8 mouse cellular contexts compared by ENCODE assay signal in the genomic region with DNA sequence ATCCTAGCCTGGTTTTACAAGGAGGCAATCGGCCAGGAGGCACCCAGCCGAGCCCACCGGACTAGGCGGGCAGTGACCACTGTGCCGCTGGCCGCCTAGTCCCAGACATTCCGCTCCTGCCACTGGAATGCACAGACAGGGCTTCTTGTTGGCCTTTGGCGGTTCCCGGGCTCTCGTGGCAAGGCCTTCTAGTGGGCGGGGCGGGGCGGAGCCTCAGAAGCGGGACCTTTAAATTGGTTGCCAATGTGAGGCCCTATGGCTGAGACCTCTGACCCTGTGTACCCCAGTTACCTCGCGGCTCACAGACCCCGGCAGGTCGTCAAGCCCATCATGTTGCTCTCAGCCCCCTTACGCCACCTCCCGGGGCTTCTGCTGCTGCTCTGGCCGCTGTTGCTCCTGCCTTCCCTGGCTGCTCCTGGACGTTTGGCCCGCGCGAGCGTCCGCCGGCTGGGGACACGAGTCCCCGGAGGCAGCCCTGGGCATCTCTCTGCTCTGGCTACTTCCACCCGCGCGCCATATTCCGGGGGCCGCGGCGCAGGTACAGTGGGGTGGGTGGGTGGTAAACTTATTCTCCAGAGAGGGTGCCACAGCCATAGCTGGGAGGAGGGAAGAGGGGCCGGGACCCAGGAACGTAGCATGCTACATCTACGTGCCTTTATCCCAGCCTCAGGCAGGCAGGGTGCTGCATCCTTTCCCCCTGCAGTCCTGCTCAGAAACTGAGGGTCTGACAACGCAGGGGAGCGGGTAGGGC. TPM values are rescaled to one million over a fixed set of nuclear protein-coding genes. Genes with fewer than 3 reads are reported as not detected.
DNase-seq lines count a peak whose midpoint lies in the region; ATAC-seq and TF ChIP-seq lines count a peak whose summit lies in the region.

Gene Matn3 (plus strand): TSS at position 216 of the 751 bp plus-strand sequence.

- no peaks in the 10 kb centered on the region for H3K36me3 ChIP-seq in heart, embryonic 13.5 days
- no peaks in the 10 kb centered on the region for H3K36me3 ChIP-seq in kidney, embryonic 14.5 days (ENCODE audit: control insufficient read depth, insufficient read depth, low read length)
- H3K36me3 ChIP-seq in lung, embryonic 15.5 days: no peaks in the 10 kb centered on the region
- H3K36me3 ChIP-seq in neural tube, embryonic 15.5 days: no peaks in the 10 kb centered on the region

- no peak within 1 kb of the TSS for H3K27ac ChIP-seq in heart, embryonic 13.5 days (replicated peaks)
- H3K27ac ChIP-seq in kidney, embryonic 14.5 days (ENCODE audit: low read depth, low read length): no peak within 1 kb of the TSS
- H3K27ac ChIP-seq in lung, embryonic 15.5 days: no peak within 1 kb of the TSS
- no peak within 1 kb of the TSS for H3K27ac ChIP-seq in neural tube, embryonic 15.5 days (replicated peaks)

- peak within 1 kb of the TSS; percentile 99 for H3K4me2 ChIP-seq in heart, embryonic 13.5 days
- peak within 1 kb of the TSS; percentile 97 for H3K4me2 ChIP-seq in kidney, embryonic 14.5 days (replicated peaks; ENCODE audit: low read depth, low read length)
- peak within 1 kb of the TSS; percentile 97 for H3K4me2 ChIP-seq in lung, embryonic 15.5 days
- H3K4me2 ChIP-seq in neural tube, embryonic 15.5 days: peak within 1 kb of the TSS; percentile 98

- DNase-seq in ES-CJ7 (ENCODE audit: low read depth, low spot score): peak; percentile 61
- peak; percentile 72 for DNase-seq in brain, embryonic 14.5 days (ENCODE audit: low read depth)
- peak; percentile 70 for DNase-seq in urinary bladder, postnatal 25 days (ENCODE audit: low spot score)

- peak within 1 kb of the TSS; percentile 62 for H3K4me3 ChIP-seq in heart, embryonic 13.5 days
- peak within 1 kb of the TSS; percentile 49 for H3K4me3 ChIP-seq in kidney, embryonic 14.5 days (ENCODE audit: low read length)
- H3K4me3 ChIP-seq in lung, embryonic 15.5 days: peak within 1 kb of the TSS; percentile 48
- H3K4me3 ChIP-seq in neural tube, embryonic 15.5 days (replicated peaks): peak within 1 kb of the TSS; percentile 47

- H3K9ac ChIP-seq in heart, embryonic 13.5 days: peak within 1 kb of the TSS; percentile 79
- peak within 1 kb of the TSS; percentile 51 for H3K9ac ChIP-seq in kidney, embryonic 14.5 days (ENCODE audit: low read depth, low read length)
- peak within 1 kb of the TSS; percentile 50 for H3K9ac ChIP-seq in lung, embryonic 15.5 days
- peak within 1 kb of the TSS; percentile 59 for H3K9ac ChIP-seq in neural tube, embryonic 15.5 days (replicated peaks)

- peak; percentile 60; the same call in 1 of the 2 replicates for ATAC-seq in erythroblast, adult 5-6 weeks (replicated peaks; ENCODE audit: low FRiP score, poor library complexity, severe bottlenecking)
- no peak for ATAC-seq in heart, embryonic 13.5 days (ENCODE audit: extremely low read depth, insufficient number of reproducible peaks, low FRiP score, low TSS enrichment)
- ATAC-seq in kidney, embryonic 14.5 days (ENCODE audit: low FRiP score, low TSS enrichment): peak; percentile 76
- ATAC-seq in lung, embryonic 15.5 days (ENCODE audit: borderline replicate concordance, extremely low read depth, low FRiP score, low TSS enrichment): peak; percentile 77
- ATAC-seq in neural tube, embryonic 15.5 days (ENCODE audit: low FRiP score): peak; percentile 76

- WGBS in heart, embryonic 13.5 days: 1% methylated on average over 42 of the region's 42 CpGs
- WGBS in kidney, embryonic 14.5 days: 2% methylated on average over 42 of the region's 42 CpGs
- WGBS in lung, embryonic 15.5 days: 1% methylated on average over 42 of the region's 42 CpGs
- WGBS in neural tube, embryonic 15.5 days: under 1% methylated on average over 42 of the region's 42 CpGs

- H3K9me3 ChIP-seq in heart, embryonic 13.5 days: no peaks in the 10 kb centered on the region
- no peaks in the 10 kb centered on the region for H3K9me3 ChIP-seq in kidney, embryonic 14.5 days (ENCODE audit: control insufficient read depth, low read length)
- H3K9me3 ChIP-seq in lung, embryonic 15.5 days: no peaks in the 10 kb centered on the region
- no peaks in the 10 kb centered on the region for H3K9me3 ChIP-seq in neural tube, embryonic 15.5 days (replicated peaks)

- H3K4me1 ChIP-seq in heart, embryonic 13.5 days: peaks cover 13% of the 10 kb centered on the region
- 0 out of 2 replicates have a peak, but pooled peaks cover 8% of the 10 kb centered on the region for H3K4me1 ChIP-seq in kidney, embryonic 14.5 days (ENCODE audit: control insufficient read depth, insufficient read depth, low read length)
- peaks cover 15% of the 10 kb centered on the region for H3K4me1 ChIP-seq in lung, embryonic 15.5 days
- peaks cover 10% of the 10 kb centered on the region for H3K4me1 ChIP-seq in neural tube, embryonic 15.5 days

- no peak for TF ChIP-seq CTCF in brain, embryonic 14.5 days (IDR thresholded peaks at IDR 0.05; ENCODE audit: borderline replicate concordance, extremely low read depth, insufficient read depth, insufficient read length)

- H3K27me3 ChIP-seq in heart, embryonic 13.5 days (replicated peaks): peaks cover 16% of the 10 kb centered on the region; the same call in 1 of the 2 replicates
- H3K27me3 ChIP-seq in kidney, embryonic 14.5 days (ENCODE audit: control insufficient read depth, insufficient read depth, low read length): 0 out of 2 replicates have a peak, but pooled peaks cover 6% of the 10 kb centered on the region
- H3K27me3 ChIP-seq in lung, embryonic 15.5 days: peaks cover 9% of the 10 kb centered on the region; the same call in 1 of the 2 replicates
- no peaks in the 10 kb centered on the region; the same call in 1 of the 2 replicates for H3K27me3 ChIP-seq in neural tube, embryonic 15.5 days (replicated peaks)

- no peak for TF ChIP-seq POLR2A in brain, embryonic 14.5 days (IDR thresholded peaks at IDR 0.05; ENCODE audit: borderline replicate concordance, extremely low read depth, insufficient read depth, insufficient read length, poor library complexity, severe bottlenecking)

RNA-seq across cellular contexts. Expression of gene Matn3, which starts in this region (rescaled TPM):
- polyA plus RNA-seq in brain, embryonic 14.5 days (2012; rRNA removed): 0.16 and 0.26 TPM in 2 replicates
- total RNA-seq in erythroblast, adult 5-6 weeks (2015; ENCODE audit: low replicate concordance): not detected in 2 replicates
- not detected in 2 replicates for total RNA-seq in erythroblast, adult 5-6 weeks (2017; ENCODE audit: low replicate concordance)
- polyA plus RNA-seq in heart, embryonic 13.5 days (2015; fragmentation: Nextera tagmentation; extraction: Ambion mirVana): 0.19 and 0.32 TPM in 2 replicates
- 0.11 and 0.37 TPM in 2 replicates for polyA plus RNA-seq in kidney, embryonic 14.5 days (2014; fragmentation: Nextera tagmentation; extraction: Ambion mirVana)
- 2.8 TPM in 2 replicates for polyA plus RNA-seq in lung, embryonic 15.5 days (2015; fragmentation: Nextera tagmentation; extraction: Ambion mirVana)
- 1.8 and 2.7 TPM in 2 replicates for polyA plus RNA-seq in neural tube, embryonic 15.5 days (2015; fragmentation: Nextera tagmentation; extraction: Ambion mirVana)

Comparison
In these comparisons a context has a peak if more than half of its experiments do, and no peak if none do; other contexts are left out.
1. Peak in DNase-seq in brain, embryonic 14.5 days; RNA of the gene not detected or under 1 TPM.
2. Peak in ATAC-seq in erythroblast, adult 5-6 weeks; RNA of the gene not detected or under 1 TPM.
3. Peak in ATAC-seq, H3K4me3 ChIP-seq, H3K9ac ChIP-seq and H3K4me2 ChIP-seq in kidney, embryonic 14.5 days; RNA of the gene not detected or under 1 TPM.